Mouse (Mus musculus) lung, adult 2 months (tissue): ENCODE measurements around the gene Msi2. TPM values are rescaled to one million over a fixed set of nuclear protein-coding genes. Genes with fewer than 3 reads are reported as not detected.

Source experiments
- DNase-seq: peaks from one replicate; pipeline ENCODE4 v3.0.0; 2022
- H3K4me1 ChIP-seq: fragments of 200-500 bp; 2 replicates; pipeline ENCODE4 v1.6.1; 2011; ENCODE audit warnings: low read length; ENCODE audit not compliant: control insufficient read depth, insufficient read depth
- H3K4me3 ChIP-seq: fragments of 200-500 bp; replicated peaks from 2 replicates; pipeline ENCODE3; 2011; ENCODE audit warnings: low read depth, mild to moderate bottlenecking, control low read depth, low read length; ENCODE audit errors: extremely low read depth
- CTCF ChIP-seq: fragments of 200-500 bp; IDR thresholded peaks from 2 replicates; pipeline ENCODE4 v1.5.1; 2011; ENCODE audit warnings: mild to moderate bottlenecking, low read length, control low read depth; ENCODE audit not compliant: insufficient read depth
- POLR2A ChIP-seq: fragments of 200-500 bp; IDR thresholded peaks from 2 replicates; pipeline ENCODE4 v1.6.1; 2011; ENCODE audit warnings: low read depth, mild to moderate bottlenecking, control low read depth, low read length, borderline replicate concordance; ENCODE audit errors: extremely low read depth
- WGBS: fragments of 180-500 bp; shearing (Covaris S2); methylation state at CpG from one replicate; pipeline ENCODE4 v1.1.7; 2018; 5-methylcytosine and 5-hydroxymethylcytosine counted together
- polyA plus RNA-seq: library from polyadenylated mRNA; depleted of rRNA; stranded (reverse); fragments of >200 nt; gene quantifications from 2 replicates; pipeline ENCODE4 v1.2.3, GENCODE M21; 2012

The Msi2 gene
- polyA plus RNA-seq, 1 experiment = 29.5 TPM

DNA sequence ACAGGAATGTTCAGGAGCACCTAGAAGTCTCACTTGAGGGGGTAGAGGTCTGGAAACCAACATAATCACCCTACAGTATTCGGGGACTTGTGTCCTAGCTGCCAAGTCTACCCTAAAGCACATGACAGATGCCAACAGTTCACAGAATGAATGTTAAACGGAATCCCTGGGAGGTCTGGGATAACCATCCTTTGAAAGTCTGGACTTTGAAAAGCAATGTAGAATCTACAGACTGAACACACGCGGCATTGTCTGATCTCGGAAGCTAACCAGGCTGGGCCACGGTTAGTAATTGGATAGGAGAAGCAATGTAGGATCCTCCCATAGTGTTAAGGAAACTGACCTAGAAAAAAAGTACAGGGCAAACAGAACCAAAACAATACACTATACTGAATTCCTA lies 105.3 kb downstream of the Msi2 start:
- peaks cover 30% of the 10 kb centered on the region for H3K4me1 ChIP-seq
- no peak overlapping the region for H3K4me3 ChIP-seq
- TF ChIP-seq POLR2A = no peak
- no peak for TF ChIP-seq CTCF
- 58% methylated on average over 6 of the region's 6 CpGs for WGBS
- no peak for DNase-seq

DNA sequence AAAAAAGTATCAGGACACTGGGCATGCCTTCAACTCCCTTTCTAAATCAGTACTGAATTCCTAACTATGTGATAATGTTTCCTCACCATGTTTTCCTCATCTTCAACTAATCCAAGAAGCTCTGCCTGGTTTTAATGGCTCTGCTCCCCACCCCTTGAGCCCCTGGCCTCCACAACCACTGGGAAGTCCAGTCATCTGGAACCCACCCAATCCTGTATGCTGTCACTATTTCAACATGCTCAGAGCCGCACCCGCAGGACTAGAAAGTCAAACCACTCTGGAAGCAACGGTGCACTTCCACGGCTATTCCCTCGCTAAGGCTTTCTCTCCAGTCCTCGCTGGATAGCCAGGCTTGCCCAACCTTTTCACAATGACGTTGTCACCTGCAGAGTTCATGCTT lies 106.2 kb downstream of the Msi2 start:
- 54% methylated on average over 7 of the region's 7 CpGs for WGBS
- no peak overlapping the region for H3K4me3 ChIP-seq
- no peak for DNase-seq
- TF ChIP-seq POLR2A (no peak), CTCF (no peak)
- H3K4me1 ChIP-seq = peaks cover 25% of the 10 kb centered on the region

DNA sequence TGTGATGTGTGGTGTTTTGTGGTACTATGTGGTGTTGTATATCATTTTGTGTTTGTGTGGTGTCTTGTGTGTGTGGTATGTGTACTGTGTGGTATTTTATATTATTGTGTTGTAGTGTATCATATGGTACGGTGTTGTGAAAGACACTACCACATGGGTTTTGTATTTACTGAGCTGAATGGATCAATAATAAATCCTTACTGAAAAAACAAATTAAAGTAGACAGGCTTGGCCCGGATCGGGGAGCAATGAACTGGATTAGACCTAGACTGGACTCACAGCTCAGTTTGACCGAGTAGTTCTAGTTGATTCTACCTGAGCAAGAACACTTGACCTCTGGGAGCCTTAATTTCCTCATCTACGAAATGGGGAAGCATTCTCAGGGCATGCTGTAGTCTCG lies 107.5 kb downstream of the Msi2 start:
- peaks cover 25% of the 10 kb centered on the region for H3K4me1 ChIP-seq
- WGBS = 94% methylated on average over 6 of the region's 6 CpGs
- TF ChIP-seq POLR2A (no peak), CTCF (no peak)
- H3K4me3 ChIP-seq = no peak overlapping the region
- DNase-seq = no peak

DNA sequence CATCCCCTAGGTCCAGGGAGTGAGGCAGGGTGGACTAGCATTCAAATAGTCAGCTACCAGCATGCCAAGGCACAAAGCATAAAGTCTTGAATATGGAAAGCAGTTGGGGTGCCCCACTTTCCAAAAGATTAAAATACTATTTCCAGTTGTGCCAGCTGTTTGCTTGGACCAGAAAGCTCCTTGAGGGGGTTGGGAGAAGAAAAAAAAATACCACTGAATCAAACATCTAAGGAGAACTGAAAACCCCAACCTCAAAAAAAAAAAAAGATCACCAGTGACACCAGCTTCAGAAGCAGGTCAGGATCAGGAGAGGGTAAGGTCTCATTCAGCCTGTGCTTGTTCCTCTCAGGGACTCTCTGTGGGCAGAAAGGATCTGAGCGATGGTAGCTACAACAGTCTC lies 108.2 kb downstream of the Msi2 start:
- Histone ChIP-seq H3K4me3 (no peak overlapping the region), H3K4me1 (peaks cover 27% of the 10 kb centered on the region)
- no peak for DNase-seq
- no peak for TF ChIP-seq CTCF
- 94% methylated on average over 1 of the region's 1 CpGs for WGBS

DNA sequence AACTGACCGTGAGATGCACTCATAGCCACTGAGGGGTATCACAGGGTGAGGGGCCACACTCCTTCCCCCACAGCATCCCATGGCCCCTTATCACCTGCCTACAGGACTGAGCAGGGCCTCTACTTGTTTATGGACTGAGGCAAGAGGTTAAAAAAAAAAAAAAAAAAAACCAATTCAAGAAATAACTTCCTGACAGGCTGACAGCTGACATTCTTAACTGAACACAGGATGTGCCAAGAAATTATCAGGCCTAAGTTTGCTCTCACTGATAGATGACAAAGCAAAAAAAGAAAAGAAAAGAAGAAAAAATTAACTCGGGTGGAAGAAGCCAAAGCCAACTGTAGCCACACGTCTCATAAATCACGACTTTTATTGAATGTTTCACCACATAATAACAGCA lies 109.7 kb downstream of the Msi2 start:
- peaks cover 18% of the 10 kb centered on the region for H3K4me1 ChIP-seq
- H3K4me3 ChIP-seq = no peak overlapping the region
- no peak for DNase-seq
- TF ChIP-seq POLR2A (no peak), CTCF (no peak)
- WGBS = 41% methylated on average over 4 of the region's 4 CpGs

DNA sequence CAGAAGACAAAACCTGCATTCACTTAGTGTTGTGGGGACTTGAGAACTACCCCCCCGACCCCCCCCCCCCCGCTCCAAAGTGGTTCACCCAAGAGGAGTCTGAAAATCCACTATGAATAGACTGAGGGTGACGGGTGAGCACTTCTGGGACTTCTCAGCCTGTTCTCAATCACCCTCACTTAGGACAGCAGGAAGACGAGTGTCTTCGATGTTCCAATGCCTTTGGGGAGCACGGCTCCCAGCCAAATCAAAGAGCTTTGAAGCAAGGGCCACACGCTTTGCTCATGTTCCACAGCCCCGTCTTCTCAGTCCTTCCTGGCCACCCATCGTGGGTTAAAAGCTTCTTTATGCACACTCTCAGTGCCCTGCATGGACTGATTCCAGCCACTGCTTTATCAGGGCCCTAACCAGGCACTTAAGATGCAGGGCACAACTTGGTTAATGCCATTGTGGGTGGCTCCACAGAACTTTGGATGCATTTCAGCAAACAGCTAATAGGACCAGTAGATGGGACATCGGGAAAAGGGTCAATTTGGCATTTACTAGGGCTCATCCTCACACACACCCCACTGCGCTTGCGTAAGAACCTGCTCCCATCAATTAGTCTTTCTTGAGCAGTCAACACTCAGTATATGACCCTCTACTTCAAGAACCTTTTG lies 110.5 kb downstream of the Msi2 start:
- no peak for TF ChIP-seq CTCF
- no peak for TF ChIP-seq POLR2A
- Histone ChIP-seq H3K4me1 (peaks cover 13% of the 10 kb centered on the region), H3K4me3 (no peak overlapping the region)
- WGBS = 68% methylated on average over 12 of the region's 12 CpGs
- DNase-seq = no peak

DNA sequence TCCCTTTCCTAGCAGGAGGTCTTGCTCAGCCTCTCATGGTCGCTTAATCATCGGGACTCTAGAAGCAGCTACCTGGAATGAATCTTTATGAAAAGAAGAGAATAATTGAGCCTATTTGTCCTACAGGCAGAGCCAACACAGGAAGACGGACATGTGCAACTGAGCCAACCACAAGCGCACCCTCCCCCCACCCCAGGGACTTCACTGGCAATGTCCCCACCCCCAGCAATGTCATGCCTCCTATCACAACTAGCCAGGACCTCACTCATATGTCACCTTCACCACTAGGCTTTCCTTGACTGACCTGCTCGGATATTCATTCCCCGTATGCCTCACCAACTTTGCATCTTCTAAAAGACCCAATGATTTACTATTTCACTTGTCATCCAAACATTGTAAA lies 112.5 kb downstream of the Msi2 start:
- 90% methylated on average over 6 of the region's 6 CpGs for WGBS
- no peak overlapping the region for H3K4me3 ChIP-seq
- TF ChIP-seq CTCF (no peak), POLR2A (no peak)
- DNase-seq = no peak
- H3K4me1 ChIP-seq = peaks cover 9% of the 10 kb centered on the region

DNA sequence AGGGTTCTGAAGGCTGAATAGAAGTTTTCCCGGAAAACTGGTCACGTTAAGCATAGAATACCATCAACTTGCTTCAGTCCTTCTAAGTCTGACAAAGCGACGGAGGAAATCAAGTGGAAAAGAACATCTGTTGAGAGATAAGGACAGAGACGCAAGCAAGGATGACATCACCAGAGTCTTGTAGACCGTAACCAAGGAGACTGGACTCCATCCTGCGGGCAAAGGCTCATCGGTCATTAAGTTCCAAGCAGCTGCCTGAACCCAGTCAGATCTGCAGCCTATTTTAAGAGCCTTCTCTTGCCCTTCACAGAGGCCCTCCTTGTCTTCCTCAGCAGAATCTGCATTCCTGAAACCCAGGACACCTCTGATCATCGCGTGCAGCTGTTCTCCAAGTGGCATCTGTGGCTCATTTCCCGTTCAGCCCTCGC lies 113.2 kb downstream of the Msi2 start:
- peaks cover 9% of the 10 kb centered on the region for H3K4me1 ChIP-seq
- TF ChIP-seq POLR2A = no peak
- TF ChIP-seq CTCF = no peak
- 61% methylated on average over 12 of the region's 12 CpGs for WGBS
- DNase-seq = no peak
- no peak overlapping the region for H3K4me3 ChIP-seq

DNA sequence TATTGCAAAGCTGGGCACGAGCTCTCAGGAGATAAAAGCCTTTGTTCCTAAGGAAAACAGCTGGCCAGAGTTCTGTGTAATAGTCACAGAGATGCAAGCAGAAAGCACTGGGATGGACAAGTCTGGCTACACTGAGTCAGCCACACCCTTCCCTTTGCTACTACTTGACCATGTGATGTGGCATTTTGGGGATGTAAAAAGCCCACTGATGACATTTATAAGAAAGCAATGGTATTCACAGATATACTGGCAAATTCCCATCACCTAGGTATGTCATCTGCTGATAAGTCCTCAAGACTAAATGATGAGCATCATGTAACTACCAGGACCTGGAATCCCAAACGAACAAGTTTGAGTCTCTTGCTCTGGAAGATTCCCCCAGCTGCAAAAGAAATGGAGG lies 113.7 kb downstream of the Msi2 start:
- TF ChIP-seq POLR2A (no peak), CTCF (no peak)
- peaks cover 10% of the 10 kb centered on the region for H3K4me1 ChIP-seq

DNA sequence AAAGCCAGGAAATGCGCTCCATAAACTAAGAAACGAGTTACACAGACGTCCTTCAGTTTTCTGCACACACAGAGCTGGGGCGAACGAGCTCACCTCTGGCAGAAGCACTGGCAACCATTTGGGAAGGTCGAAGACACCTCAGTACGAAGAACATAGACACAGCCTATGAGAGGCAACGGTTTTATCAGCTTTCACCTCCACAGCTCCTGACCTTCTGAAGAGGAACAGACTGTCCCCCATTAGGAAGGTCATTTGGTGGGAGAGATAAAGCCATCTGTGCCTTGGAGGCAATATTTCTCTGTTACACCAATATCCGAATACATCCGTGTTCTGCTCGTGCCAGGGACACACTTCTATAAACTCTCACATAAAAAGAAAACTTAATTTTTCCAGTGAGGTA lies 114.9 kb downstream of the Msi2 start:
- TF ChIP-seq CTCF = no peak
- no peak for TF ChIP-seq POLR2A
- peaks cover 8% of the 10 kb centered on the region for H3K4me1 ChIP-seq
- H3K4me3 ChIP-seq = no peak overlapping the region
- 81% methylated on average over 11 of the region's 11 CpGs for WGBS
- DNase-seq = no peak

More for the DNA sequence above, 113.7 kb downstream of the Msi2 start:
- no peak for DNase-seq
- no peak overlapping the region for H3K4me3 ChIP-seq
- WGBS = 72% methylated on average over 2 of the region's 2 CpGs

DNA sequence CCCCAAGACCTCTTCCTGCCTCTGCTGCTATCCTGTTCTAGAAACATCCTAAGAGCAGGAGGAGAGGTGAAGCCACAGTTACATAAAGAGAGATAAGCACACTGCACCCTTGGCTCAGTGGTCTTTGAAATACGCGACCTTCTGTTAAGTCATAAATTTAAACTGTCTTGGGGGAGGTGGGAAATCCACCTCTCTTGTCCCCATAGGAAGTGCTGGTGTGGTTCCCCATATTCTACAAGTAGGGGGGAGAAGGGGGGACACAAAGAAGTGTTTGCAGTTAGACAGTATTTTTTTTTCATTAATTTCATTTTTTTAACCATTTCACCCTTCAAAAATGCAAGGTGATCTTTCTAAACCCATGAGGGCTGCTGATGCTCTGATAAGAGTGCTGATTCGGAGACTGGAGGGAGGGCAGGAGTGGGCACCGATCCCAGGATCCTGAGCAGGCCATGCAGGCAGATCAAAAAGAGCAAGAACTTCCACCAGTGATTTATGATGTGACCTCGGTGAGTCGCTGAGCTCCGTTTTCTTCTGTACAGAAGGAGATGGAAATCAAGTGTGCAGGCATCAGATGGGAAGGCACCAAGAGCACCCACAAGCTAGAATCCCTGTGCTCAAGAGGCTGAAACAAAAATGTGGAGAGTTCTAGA lies 115.7 kb downstream of the Msi2 start:
- DNase-seq = no peak
- TF ChIP-seq CTCF (no peak), POLR2A (no peak)
- Histone ChIP-seq H3K4me1 (peaks cover 7% of the 10 kb centered on the region), H3K4me3 (no peak overlapping the region)
- 64% methylated on average over 7 of the region's 7 CpGs for WGBS
